Mouse (Mus musculus) heart, adult 9 months (tissue): ENCODE measurements around the gene Nfatc3.

ENCODE experiments used
- DNase-seq, 2 experiments: peaks; one replicate each; pipeline ENCODE4 v3.0.0; 2022; ENCODE audit warnings: low spot score in 2 of 2

Gene Nfatc3

GRCm38 (mm10) chr8:106146014-106146413 lies 87.4 kb downstream of the Nfatc3 start:
- no peak for DNase-seq

GRCm38 (mm10) chr8:106147868-106148565 lies 89.4 kb downstream of the Nfatc3 start:
- peak; percentile 48 to 71 for DNase-seq

- DNase-seq, result peak in 1 of 2 experiments; percentile 57
These were observed 90.4 kb downstream of the Nfatc3 start for GRCm38 (mm10) chr8:106149025-106149424.

- peak; percentile 93 to 94 for DNase-seq
These were observed 91.4 kb downstream of the Nfatc3 start, which contains the start of gene Pla2g15 for GRCm38 (mm10) chr8:106149801-106150652. TSS of gene Pla2g15 (plus strand) at chr8:106150399.

GRCm38 (mm10) chr8:106150653-106151000 lies 92.0 kb downstream of the Nfatc3 start:
- DNase-seq, result no peak

GRCm38 (mm10) chr8:106151041-106151440 lies 92.4 kb downstream of the Nfatc3 start:
- DNase-seq, result no peak

GRCm38 (mm10) chr8:106152876-106153275 lies 94.2 kb downstream of the Nfatc3 start:
- no peak for DNase-seq

- no peak for DNase-seq
These were observed 98.8 kb downstream of the Nfatc3 start for GRCm38 (mm10) chr8:106157419-106157818.

GRCm38 (mm10) chr8:106158381-106158780 lies 99.7 kb downstream of the Nfatc3 start:
- DNase-seq, result peak in 1 of 2 experiments; percentile 55

- no peak for DNase-seq
These were observed 101.2 kb downstream of the Nfatc3 start for GRCm38 (mm10) chr8:106159876-106160275.

GRCm38 (mm10) chr8:106163251-106163650 lies 104.6 kb downstream of the Nfatc3 start:
- DNase-seq, result no peak

GRCm38 (mm10) chr8:106165460-106165859 lies 106.8 kb downstream of the Nfatc3 start:
- DNase-seq, result peak in 1 of 2 experiments; percentile 68

GRCm38 (mm10) chr8:106168356-106169016 lies 109.8 kb downstream of the Nfatc3 start, which contains the start of gene Slc7a6:
TSS of gene Slc7a6 (plus strand) at chr8:106168857.
- peak; percentile 86 to 87 for DNase-seq

GRCm38 (mm10) chr8:106169017-106169933 lies 110.6 kb downstream of the Nfatc3 start:
- DNase-seq, result peak in 1 of 2 experiments; percentile 36

- no peak for DNase-seq
These were observed 111.4 kb downstream of the Nfatc3 start for GRCm38 (mm10) chr8:106169934-106170480.

- DNase-seq, result no peak
These were observed 114.9 kb downstream of the Nfatc3 start for GRCm38 (mm10) chr8:106173566-106173965.

- DNase-seq, result no peak
These were observed 118.3 kb downstream of the Nfatc3 start for GRCm38 (mm10) chr8:106176891-106177290.

- DNase-seq, result no peak
These were observed 119.0 kb downstream of the Nfatc3 start for GRCm38 (mm10) chr8:106177594-106177993.

- no peak for DNase-seq
These were observed 119.8 kb downstream of the Nfatc3 start for GRCm38 (mm10) chr8:106178428-106178827.
